Mouse (Mus musculus): ENCODE measurements around the gene Itpr2.

Gene Itpr2

DNA sequence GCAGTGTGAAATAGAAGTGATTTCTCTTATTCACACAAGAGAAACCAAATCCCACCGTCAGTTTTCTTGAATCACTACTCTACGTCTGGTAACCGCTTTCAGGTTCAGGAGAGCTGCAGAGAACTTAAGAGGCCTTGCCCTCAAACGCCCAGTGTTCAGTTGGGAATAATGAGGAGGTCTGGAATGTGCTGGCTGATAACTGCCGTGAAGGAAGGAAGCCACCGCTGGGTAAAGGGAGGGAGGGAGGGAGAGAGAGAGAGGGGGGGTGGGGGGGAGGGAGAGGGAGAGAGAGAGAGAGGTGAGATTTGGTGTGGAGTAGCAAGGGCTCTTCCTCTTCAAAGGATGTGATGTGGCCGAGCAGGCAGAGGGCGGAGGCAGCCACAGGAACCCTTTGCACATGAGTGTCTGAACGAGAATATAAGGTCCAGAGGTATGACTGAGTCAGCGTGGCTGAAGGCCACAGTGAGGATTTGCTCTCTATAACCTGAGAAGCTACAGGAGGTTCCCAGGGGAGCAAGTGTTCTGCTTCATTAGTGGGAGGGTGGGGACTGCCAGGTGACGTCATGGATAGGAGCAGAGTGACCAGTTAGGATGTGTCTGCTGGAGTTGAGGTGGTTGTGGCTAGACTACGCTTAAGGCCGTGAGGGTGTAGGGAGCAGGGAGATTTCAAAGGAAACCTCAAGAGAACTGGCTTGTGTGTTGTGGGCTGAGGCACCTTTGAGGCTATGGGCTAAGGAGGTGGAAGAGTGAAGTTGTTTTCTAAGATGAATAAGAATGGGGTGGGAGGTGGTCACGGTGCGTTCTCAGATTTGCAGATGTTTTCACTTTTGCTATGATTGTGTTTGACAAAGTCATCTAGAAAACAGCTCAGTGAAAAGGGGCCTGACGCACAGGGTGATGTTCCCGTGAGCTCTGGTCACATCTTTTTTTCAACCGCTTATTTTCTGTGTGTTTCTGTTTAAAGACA lies 421.2 kb downstream of the Itpr2 start:
- DNase-seq: peak; percentile 43

DNA sequence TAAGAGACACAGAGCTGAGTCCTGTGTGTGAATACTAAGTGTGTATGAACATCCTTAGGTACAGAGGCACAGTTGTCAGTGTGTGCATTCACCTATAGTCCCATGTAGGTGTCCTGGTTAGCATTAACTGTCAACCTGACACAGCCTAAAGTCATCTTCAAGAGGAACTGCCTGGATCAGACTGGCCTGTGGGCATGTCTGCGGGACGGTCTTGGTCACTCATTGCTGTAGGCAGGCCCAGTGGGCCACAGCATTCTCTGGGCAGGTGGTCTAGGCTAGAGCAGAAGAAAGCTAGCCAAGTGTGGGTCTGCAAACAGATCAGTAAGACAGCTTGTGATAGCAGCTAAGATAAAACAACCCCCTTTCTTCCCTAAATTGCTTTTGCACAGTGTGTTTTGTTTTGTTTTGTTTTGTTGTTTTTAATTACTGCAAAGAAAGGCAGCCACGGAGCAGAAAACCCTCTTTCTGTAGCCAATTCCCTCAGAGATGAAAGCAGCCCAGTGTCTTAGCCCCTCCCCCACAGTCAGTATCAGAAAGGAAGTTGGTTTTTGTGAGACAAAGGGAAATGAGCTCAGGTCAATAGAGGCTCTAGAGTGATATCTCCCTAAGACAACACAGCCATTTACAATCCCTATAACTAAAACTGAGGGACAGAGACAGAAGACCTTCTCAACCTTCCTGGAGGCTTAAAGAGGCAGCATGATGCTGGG lies 422.1 kb downstream of the Itpr2 start:
- peak; percentile 67 for DNase-seq

DNA sequence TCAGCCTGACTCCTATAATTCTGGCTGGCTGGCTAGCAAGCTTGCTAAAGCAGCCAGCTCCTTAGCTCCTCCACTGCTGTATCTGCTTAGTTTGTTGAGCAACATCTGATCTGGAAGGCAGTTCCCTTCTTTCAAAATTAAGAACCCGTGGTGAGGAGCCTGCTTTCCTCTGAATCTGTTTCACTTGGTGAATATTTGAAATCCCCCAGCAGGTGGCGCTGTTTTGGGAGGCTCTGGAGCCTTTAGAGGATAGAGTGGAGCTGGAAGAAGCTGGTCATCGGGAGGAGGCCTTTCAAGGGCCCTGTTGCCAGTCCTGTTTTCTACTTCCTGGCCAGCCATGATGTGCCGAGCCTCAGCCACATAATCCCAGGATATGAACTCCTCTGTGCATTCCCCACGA lies 422.8 kb downstream of the Itpr2 start:
- peak; percentile 78 for DNase-seq

- no peak for DNase-seq
Measured at GRCm38 (mm10) chr6:146078136-146078535, 423.9 kb downstream of the Itpr2 start.

- peak; percentile 34 for DNase-seq
Measured at GRCm38 (mm10) chr6:146077124-146077889, 424.7 kb downstream of the Itpr2 start.

DNA sequence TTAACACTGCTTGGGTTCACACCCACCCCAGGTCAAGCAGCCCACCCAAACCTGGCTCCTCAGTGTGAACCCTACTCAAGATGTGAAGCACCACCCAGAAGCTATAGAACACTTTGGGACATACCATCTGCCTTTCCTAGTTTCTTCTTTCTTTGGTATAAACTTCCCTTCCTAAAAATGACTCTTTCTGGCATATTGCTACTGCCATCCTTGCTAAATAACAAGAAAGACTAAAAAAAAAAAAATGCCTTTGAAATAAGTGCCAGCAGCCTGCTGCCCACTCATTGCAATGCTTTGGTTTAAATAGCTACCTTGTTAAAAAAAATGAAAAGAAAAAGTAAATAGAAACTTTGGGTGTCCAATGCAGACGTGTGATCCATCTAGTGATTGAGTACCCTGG lies 429.2 kb downstream of the Itpr2 start:
- no peak for DNase-seq

DNA sequence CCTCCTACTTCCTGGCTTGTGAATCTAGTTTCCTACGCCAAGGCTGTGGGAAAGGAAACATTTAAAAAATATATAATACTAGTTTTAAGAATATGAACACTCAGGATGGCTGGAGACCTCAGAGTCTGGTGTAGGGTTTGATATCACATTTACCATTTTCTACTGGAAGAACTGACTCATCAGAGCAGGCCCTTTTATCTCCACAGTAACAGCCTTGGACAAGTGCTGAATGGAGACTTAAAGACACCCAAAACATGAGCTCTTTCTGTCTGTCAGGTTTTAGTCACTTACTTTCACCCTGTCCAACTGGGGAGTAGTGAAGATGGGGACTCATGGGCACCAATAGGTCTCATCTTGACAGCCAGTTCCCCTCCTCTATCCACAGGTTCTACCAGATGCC lies 430.1 kb downstream of the Itpr2 start:
- no peak for DNase-seq
